Mouse (Mus musculus) central nervous system, embryonic 18 days (tissue): ENCODE results near the gene 4930579G24Rik. TPM values are rescaled to one million over a fixed set of nuclear protein-coding genes. Genes with fewer than 3 reads are reported as not detected.

Source experiments
- polyA plus RNA-seq: library from polyadenylated mRNA; depleted of rRNA; stranded (reverse); fragments of >200 nt; gene quantifications from 2 replicates; pipeline ENCODE4 v1.2.3, GENCODE M21; 2012; rRNA removed

The 4930579G24Rik gene
- polyA plus RNA-seq = 3.3 and 4.2 TPM in 2 replicates

GRCm38 (mm10) chr3:79628561-79629415 lies at the start of gene 4930579G24Rik:
Gene 4930579G24Rik, plus strand, starts transcription at chr3:79629079.

GRCm38 (mm10) chr3:79590863-79591792 lies 37.8 kb upstream of the 4930579G24Rik start, which contains the start of gene Ppid:
Gene Ppid, plus strand, starts transcription at chr3:79591342.

GRCm38 (mm10) chr3:79629416-79629730 lies 494 bp downstream of the 4930579G24Rik start, which contains the start of gene Etfdh:
Gene Etfdh, minus strand, starts transcription at chr3:79629500.

Other genes starting within 250 kb of the 4930579G24Rik start
- gene Fnip2, start 61.3 kb upstream of the 4930579G24Rik start, polyA plus RNA-seq = 17.0 and 18.5 TPM in 2 replicates
- 90.9 and 98.5 TPM in 2 replicates for gene Ppid, start 37.7 kb upstream of the 4930579G24Rik start, polyA plus RNA-seq
- gene Etfdh, start 421 bp downstream of the 4930579G24Rik start, polyA plus RNA-seq = 27.0 and 31.8 TPM in 2 replicates
- 2.4 and 2.6 TPM in 2 replicates for gene Rxfp1, start 108.8 kb downstream of the 4930579G24Rik start, polyA plus RNA-seq
- 0.31 and 0.44 TPM in 2 replicates for gene Tmem144, start 223.7 kb downstream of the 4930579G24Rik start, polyA plus RNA-seq